Mouse (Mus musculus): ENCODE data around the gene Klf6. TPM values are rescaled to one million over a fixed set of nuclear protein-coding genes. Genes with fewer than 3 reads are reported as not detected.

The Klf6 gene
- polyA plus RNA-seq, 1 experiment = 35.4 TPM

DNA sequence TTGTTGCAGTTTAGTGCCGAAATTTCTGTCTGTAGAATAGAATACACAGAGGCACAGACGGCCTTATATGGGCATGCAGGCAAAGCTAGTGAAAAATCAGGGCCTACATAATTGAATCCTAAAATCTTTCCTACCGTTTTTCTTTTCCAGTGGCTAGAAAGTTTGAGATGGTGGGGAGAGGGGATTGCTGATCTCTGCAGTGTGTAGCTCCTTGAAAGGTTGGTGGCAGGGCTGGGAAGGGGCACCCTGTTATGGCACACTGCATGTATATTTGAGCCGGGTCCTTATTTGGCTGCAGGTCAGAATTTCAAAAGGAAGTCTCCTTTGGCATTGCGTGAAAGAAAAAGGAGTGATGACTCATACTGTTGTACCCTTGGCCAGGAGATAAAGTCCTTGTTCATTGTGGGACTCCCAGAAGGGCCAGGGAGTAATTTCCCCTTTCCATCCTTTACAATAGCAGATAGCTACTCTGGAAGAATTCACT, 2.2 kb downstream of the Klf6 start:
- no peak for DNase-seq (ENCODE audit: low read depth)

DNA sequence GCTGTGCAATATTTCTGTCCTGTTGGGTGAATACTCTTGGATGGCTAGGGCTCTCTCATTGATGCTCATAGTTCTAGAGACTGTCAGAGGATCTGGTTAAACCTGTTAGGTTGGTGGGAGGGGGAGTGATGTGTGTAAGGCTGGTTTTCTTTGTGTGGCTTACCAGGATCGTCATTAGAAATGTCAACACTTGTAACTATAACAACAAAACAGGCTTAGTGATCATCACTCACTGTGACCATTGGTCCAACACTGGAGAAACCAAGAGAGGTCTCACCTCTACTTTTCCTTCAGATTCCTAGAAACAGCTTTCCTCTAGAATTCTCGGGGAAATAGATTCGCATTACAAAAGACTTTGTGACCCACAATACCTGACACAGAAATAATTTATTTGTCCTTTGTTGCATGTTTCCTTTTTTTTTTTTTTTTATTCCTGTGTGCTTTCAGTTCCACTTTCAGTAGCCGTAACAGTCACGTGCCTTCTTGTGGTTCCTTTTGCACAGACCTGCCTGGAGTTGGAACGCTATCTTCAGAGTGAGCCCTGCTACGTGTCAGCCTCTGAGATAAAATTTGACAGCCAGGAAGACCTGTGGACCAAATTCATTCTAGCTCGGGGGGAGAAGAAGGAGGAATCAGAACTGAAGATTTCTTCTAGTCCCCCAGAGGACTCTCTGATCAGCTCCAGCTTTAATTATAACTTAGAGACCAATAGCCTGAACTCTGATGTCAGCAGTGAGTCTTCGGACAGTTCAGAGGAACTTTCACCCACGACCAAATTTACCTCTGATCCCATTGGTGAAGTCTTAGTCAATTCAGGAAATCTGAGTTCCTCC, 3.2 kb downstream of the Klf6 start:
- no peak for DNase-seq (ENCODE audit: low read depth)

DNA sequence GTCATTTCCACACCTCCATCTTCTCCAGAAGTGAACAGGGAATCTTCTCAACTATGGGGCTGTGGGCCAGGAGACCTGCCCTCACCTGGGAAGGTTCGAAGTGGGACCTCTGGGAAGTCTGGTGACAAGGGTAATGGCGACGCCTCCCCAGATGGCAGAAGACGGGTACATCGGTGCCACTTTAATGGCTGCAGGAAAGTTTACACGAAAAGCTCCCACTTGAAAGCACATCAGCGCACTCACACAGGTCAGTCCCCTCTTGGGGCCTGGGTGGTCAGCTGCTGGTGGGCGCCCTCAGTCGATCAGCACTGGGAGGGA, 3.8 kb downstream of the Klf6 start:
- DNase-seq (ENCODE audit: low read depth) = no peak

DNA sequence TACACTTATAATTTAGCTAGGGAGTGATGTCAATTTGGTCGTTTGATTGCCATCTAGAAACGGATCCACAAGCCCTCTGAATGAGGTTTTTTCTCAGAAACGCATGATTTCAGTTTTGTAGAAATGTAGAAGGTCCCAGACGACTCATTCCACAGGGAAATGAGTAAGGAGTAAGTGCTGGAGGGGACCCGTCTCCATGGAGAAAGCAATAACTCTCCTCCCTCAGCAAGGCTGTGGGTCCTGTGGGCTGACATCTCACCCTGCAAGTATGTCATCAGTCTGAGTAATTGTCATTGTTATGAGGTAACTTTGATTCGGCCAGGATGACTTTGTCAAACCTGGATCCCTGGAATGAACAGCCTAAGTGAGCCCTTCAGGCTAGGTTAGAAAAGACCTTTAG, 4.8 kb downstream of the Klf6 start:
- no peak for DNase-seq (ENCODE audit: low read depth)

DNA sequence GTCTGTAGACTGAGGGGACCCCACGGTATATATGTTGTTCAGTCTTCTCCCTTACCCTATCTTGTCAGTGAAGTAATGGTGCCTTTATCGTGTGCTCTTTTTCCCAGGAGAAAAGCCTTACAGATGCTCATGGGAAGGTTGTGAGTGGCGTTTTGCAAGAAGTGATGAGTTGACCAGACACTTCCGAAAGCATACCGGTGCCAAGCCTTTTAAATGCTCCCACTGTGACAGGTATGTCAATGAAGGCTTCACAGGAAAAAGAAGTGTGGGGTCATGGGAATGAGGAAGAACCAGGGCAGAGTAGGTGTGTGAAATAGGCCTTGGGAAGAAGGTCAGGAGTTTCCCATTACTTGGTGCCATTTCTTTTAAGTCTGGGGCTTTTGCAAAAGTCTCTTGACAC, 5.2 kb downstream of the Klf6 start:
- no peak for DNase-seq (ENCODE audit: low read depth)

DNA sequence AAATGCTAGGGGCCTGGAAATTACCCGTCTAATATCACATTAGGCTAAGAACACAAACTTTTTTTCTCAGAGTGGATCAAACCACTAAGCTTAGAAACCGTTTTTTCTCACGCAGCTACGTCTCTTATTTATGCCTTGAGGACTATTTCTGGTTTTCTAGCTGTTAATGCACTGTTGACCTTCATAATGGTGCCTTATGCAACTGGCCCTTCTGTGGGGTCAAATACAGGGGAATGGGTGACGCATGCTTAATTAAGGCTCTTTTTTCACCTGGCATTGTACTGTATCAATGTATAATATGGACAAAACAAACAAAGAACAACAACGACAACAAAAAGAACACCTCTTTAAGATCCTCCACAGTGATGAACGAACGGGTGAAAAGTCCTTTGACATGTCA, 7.1 kb downstream of the Klf6 start:
- DNase-seq (ENCODE audit: low read depth) = no peak

DNA sequence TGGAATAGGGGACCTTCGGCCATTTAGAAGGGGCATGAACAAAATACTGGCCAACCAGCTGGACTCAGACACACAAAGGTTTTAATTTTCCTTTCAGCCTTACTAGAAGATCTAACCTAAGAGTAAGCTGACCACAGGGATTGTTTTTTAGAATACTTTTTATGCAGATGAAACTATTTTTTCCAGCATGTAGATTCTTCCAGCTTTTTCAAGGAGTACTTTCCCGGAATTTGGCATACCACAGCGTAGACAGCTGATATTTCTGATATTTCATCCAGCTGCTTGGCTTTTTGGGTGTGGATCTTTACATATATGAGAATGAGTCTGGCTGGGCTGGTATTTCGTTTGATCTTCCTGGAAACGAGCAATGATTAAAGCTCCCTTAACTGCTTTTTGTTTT, 8.2 kb downstream of the Klf6 start:
- DNase-seq (ENCODE audit: low read depth) = no peak

DNA sequence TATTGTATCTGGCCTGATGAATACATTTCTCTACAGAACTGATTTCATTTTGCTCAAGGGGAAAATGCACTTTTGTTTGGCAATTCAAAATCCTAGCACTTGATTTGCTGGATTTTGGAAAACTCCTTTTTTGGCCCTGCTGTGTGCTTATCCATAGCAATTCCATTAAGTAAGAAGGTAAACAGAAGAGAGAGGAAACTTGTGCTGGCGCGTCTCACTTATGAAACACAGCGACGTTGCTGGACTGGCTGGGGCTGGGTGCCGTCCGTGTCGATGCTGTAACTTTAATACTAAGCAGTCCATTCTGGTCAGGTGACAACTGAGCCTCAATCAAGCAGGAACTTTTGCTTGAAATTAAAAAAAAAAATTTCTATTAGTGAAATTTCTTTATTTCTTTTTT, 8.6 kb downstream of the Klf6 start:
- DNase-seq (ENCODE audit: low read depth) = no peak

DNA sequence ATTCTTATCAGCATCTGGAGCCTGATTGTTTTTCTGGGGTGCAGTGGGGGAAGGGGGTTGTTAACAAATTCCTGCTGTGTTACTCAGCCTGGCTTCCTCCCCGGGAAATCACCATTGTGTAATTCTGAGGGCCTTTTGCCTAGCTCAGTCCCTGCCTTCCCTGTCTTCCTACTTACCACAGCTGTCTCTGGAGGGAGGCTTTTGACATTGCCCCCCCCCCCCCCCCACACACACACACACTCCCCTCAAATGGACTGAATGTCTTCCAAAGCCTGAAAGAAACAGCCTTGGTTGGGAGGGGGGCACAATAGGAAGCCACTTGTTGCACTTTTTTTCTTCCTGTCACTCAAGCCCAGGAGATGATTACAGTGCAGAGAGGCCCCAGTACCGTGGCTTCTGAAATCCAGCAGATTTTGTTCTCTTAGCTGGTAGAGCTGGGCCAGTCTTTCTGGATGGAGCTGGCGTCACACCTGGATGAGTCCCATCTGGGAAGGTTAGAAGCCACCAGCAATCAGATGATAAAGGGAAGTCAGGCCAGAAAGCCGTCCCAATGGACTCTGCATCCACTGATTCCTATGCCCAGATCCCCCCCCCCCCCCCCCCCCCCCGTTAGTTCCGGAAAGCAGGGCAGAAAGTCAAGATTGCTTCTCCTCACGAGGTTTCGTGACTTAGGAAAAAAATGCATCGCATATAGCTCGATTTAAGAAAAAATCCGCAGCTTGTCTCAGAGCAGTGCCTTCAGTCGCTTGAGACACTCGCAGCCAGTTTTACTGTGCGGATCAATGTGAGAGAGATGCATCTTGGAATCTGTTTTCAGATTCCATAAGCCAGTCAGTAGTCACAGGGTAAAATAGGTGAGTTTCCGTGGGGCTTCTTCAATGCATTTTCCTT, 9.3 kb downstream of the Klf6 start:
- DNase-seq (ENCODE audit: low read depth) = no peak

DNA sequence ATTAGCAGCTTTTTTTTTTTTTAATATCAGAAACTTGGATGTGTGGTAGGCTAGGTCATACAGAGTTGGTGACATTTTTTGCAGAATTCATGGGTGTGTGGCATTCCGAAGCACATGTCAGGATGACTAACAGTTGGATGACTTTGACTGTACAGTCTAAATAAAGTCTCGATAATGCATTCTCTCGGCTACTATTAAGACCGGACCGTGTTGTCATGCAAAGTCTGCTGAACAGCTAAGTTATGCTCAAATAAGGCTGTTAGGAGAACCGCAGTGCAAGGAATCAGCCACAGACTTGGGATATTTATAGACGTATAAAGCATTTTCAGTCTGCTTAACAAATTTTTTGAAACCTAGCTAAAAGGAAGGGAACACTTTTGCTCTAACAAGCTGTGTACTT, 10.1 kb downstream of the Klf6 start:
- DNase-seq (ENCODE audit: low read depth) = no peak

DNA sequence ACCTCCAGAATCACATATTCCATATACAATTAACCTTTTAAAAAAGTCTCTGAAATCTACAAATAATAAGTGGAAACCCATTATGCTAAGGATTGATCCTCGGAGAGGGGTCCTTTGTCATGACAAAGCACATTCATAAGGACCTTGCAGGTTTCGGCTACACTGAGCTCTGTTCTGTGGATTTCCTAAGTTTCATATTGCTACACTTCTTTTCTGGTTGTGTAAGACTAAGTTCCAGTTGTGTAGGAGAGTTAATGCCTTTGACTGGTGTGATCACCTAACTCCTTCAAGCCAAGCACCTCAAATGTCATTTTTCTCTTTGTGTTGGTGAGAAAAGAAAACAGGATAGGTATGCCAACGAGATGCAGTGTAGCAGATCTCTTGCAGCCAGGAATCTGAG, 12.4 kb downstream of the Klf6 start:
- no peak for DNase-seq (ENCODE audit: low read depth)

DNA sequence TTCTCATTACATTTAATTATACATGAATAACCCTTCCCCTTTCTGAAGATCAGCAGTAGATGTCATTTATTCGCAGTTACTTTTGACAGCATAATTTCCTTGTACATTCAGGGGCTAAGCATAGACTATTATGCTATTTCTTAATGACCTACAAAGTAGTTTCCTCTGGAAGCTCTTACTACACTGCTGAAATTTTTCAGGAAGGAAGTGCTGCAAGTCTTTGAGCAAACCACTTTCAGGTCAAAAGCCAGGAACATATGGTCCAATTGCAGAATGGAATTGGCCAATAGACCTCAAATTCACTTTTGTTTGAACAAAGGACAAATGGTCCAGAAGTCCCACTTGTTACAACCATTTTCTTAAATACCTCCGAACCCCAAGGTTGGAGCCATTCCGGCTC, 14.2 kb downstream of the Klf6 start:
- no peak for DNase-seq (ENCODE audit: low read depth)

DNA sequence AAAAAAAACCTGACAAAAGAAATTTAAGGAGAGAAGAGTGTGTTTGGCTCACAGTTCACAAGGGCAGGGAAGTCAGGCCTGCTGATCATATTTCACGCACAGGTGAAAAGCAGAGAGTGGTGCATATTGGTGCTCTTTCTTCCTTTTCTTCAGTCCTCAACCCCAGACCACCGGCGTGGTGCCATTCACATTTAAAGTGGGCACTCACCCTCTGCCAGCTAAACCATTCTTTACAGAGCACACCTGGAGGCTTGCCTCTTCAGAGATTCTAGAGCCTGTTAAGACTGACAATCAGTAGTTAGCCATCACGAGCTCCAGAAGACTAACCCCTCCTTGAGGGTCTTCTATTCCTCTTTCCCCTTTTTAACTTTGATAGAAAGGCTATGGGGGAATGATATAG, 17.5 kb downstream of the Klf6 start:
- DNase-seq (ENCODE audit: low read depth) = no peak

DNA sequence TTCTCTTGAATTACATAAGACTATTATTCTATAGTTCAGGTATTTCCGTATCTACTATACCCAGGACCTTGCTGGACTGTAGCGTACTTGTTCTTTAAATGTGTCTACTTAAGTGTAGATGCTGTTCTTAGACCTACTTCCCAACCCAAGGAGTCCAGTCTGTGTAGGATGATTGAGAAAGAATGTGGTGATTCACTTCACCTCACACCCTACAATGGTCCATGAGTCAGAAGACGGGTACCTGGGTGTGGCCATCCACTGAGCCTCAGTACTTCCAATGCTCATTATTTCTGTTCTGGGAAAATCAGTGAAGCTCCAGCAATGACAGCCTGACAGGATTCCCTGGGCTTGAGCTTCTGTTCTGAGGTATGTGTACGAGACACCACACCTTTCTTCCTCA, 25.5 kb downstream of the Klf6 start:
- no peak for DNase-seq (ENCODE audit: low read depth)

DNA sequence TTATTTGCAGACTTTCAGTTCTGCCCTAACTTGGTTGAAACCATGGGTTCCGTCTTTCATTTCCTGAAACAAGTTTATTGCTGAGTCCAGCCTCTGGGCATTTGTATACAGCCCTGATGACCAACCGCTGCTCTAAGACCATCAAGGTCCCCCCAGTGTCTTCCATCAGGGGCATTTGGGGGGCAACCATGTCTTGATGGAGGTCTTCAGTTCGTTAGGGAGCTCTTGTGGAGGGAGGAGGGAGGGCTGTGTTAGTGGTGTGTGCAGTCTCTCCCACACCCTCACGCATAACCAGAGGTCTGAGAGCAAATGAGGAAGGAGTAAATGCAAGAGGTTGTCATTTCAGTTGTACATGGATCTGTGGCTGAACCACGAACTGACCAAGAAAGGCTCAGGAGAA, 26.9 kb downstream of the Klf6 start:
- DNase-seq (ENCODE audit: low read depth) = no peak

DNA sequence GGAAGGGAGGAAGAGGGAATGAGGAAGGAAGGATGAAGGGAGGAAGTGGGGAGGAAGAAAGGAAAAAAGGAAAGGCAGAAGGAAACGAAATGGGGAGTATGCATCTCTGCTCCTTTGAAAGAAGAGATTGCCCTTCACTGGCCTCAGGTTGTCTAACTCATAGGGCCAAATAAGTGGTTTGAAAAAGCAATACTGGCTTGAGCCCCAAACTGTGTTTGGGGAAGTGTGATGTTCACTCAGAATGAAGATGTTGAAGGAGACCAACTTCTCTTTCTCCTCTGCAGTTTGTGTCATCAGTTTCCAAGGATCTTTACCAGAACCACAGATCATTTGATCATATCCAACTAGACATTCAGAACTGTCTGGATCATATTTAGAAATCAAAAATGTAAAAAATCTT, 27.4 kb downstream of the Klf6 start:
- DNase-seq (ENCODE audit: low read depth) = no peak

DNA sequence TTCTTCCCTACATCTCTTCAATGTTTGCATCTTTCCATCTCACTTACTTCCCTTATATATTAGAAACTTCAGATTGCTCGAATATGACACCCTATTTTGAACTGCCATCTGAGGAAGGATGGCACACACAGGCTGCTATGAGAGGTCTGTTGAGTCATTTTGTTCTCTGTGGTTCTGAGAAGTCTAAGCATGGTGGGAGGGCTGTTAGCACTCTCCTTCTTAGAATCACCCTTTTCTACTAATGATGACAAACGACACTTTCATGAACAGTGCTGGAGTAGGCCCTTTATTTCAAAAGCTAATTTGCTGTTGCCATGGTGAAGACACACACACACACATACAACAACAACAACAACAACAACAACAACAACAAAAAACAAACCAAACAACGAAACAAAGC, 28.8 kb downstream of the Klf6 start:
- no peak for DNase-seq (ENCODE audit: low read depth)

DNA sequence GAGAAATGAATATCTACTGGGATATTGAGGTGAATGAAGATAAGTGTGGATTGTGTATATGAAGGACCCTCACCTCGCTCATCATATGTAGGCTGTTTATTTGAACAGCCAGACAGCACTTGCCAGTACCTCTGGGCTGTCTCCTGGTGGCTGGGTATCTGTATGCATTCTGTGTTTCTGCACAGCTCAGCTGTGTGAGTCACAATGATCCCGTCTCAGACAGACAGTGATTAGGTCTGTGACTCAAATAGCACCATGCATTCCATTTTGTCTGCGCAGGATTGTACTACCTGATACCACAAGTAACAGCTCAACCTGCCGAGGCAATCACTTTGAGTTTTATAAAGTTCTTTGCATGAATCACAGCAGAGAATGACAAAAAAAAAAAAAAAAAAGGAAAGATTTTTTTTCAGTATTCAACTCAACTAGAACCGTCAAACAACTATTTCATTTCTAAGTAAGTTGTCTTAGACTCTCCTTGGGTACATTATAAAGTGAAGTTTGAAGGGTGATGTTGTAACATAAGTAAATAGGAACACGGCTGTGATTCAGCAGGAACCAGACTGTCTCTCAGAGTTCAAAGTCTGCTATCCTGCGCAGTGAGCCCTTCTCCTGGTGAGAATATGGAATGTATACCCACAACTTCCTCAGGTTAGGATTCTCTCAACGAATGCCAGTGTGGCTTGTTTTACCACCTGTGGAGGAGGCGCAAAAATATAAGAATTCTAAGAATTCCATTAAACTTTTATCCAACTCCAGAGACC, 31.6 kb downstream of the Klf6 start:
- DNase-seq (ENCODE audit: low read depth) = no peak

DNA sequence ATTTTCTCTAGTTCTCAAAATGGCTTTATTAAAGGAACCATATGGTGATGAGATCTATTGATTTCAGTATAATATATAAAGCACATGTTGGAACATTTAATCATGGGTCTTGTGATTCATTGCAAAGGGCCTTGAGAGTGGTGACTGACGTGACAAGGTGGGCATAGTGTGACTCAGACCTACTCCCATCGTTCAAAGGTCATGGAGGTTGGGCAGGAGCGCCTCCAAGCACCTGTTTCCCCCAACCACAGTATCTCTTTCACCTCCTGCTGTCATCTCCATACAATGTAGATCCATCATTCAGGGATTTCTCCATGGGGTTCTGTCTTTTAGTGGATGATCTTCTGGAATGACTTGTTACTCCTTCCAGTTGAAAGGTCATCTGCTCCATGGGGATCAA, 33.6 kb downstream of the Klf6 start:
- no peak for DNase-seq (ENCODE audit: low read depth)

DNA sequence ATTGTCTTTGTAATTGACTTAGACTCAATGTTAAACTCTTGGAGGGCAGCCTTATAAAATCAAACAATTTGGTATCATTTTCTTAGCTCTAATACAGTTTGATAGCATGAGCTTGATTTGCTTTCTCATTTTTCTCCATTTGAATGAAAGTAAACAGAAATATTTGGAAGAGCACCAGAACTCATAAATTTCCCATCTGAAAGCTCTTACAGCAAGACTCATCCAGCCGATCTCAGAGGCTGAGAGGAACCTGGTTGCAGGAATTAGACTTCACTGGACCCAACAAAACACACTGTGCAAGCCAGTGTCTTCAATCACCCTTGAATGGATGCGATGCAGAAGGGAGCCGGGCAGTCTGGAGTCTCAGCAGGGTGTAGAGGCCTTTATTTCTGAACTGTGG, 34.6 kb downstream of the Klf6 start:
- DNase-seq (ENCODE audit: low read depth) = no peak

DNA sequence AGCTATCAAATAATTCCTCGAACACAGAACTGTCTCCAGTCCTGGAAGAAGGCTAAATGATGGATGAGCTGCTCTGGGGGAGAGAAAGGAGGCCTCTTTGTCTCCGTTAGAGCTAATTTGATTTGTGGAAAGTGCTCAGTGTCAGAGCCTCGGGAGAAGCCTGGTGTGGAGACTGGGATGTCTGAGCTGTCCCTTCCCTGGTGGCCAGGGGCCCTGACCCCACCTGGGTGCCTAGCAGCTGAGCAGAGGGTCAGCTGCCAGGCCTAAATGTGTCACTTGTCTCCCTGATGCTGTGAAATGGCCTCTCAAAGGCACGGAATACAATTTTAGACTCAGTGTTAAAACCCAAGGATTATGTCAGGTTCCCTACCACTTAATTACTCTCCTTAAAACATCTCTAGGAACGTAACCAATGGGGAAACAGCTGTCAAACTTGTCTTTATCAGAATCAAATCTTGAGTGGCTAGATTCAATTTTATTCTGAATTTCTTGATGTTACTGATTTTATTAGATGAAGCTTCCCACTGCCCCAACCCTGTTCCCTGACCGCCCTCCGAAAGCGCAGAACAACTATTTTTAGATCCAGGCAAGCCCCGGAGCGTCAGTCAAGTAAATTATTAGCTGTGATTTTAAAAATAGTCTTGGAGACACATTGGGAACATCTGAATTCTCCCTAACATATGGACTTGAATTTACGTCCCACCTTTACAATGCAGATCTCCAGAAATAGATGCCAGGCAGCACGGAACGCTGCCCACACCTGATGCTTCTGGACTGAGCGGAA, 36.1 kb downstream of the Klf6 start:
- no peak for DNase-seq (ENCODE audit: low read depth)

DNA sequence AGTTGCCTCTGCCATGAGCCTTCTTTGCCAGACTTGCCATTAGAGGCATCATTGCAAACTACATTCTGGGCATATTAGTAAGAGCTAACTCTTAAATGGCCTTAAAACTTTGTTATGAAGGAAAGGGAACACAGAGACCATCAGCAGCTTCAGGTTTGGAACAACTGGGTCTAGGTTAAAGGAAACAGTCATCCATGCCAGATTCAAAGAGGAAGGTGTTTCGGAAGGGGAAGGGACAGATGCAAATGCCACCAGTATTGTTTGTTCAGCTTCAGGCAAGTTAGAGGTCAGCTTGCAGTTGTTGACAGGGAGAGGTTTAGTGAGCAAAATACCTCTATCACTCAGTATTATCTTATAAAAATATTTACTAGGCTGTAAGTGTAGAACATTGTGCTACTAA, 37.7 kb downstream of the Klf6 start:
- DNase-seq (ENCODE audit: low read depth) = no peak
